In genomic region chr7:19509786-19510185, GRCm38 (mm10) we compare ENCODE assay signal across 10 mouse cellular contexts. TPM values are rescaled to one million over a fixed set of nuclear protein-coding genes. Genes with fewer than 3 reads are reported as not detected.
DNase-seq lines count a peak whose midpoint lies in the region; ATAC-seq and TF ChIP-seq lines count a peak whose summit lies in the region.
"Had no signal": no experiment of that assay in that cellular context is flagged by ENCODE, and none has a peak within 500 bp of the region (broad histone marks: within the 10 kb centered on the region; RNA-seq: fewer than 3 reads in every experiment).

No protein-coding gene starts in this region.

- H3K4me1 ChIP-seq in kidney, embryonic 14.5 days (ENCODE audit: control insufficient read depth, insufficient read depth, low read length): peaks cover 8% of the 10 kb centered on the region; the same call in 1 of the 2 replicates
- peaks cover 3% of the 10 kb centered on the region; the same call in 1 of the 2 replicates for H3K4me1 ChIP-seq in bone marrow macrophage, adult 2 months (ENCODE audit: control insufficient read depth, insufficient read depth, low read length)
- peaks cover 19% of the 10 kb centered on the region; the same call in 1 of the 2 replicates for H3K4me1 ChIP-seq in hindbrain, embryonic 16.5 days (ENCODE audit: control insufficient read depth, insufficient read depth, low read depth, low read length)
- H3K4me1 ChIP-seq in midbrain, embryonic 14.5 days (ENCODE audit: control insufficient read depth, insufficient read depth, low read length): peaks cover 18% of the 10 kb centered on the region

- 95% methylated on average over 7 of the region's 7 CpGs for WGBS in kidney, embryonic 14.5 days
- WGBS in hindbrain, embryonic 16.5 days: 95% methylated on average over 7 of the region's 7 CpGs
- WGBS in midbrain, embryonic 14.5 days: 94% methylated on average over 7 of the region's 7 CpGs

- peak overlapping the region; percentile 88; the same call in 1 of the 2 replicates for H3K4me3 ChIP-seq in kidney, embryonic 14.5 days (ENCODE audit: low read length)
- peak overlapping the region; percentile 75 for H3K4me3 ChIP-seq in bone marrow macrophage, adult 2 months (ENCODE audit: insufficient read depth, low read length)
- H3K4me3 ChIP-seq in hindbrain, embryonic 16.5 days (ENCODE audit: low read length): no peak overlapping the region; the same call in 1 of the 2 replicates
- peak overlapping the region; percentile 77 for H3K4me3 ChIP-seq in midbrain, embryonic 14.5 days (replicated peaks; ENCODE audit: low read depth, low read length)

- H3K36me3 ChIP-seq in kidney, embryonic 14.5 days (ENCODE audit: control insufficient read depth, insufficient read depth, low read length): no peaks in the 10 kb centered on the region
- H3K36me3 ChIP-seq in hindbrain, embryonic 16.5 days (ENCODE audit: control insufficient read depth, insufficient read depth, low read length): no peaks in the 10 kb centered on the region
- H3K36me3 ChIP-seq in midbrain, embryonic 14.5 days (ENCODE audit: control insufficient read depth, insufficient read depth, low read length): no peaks in the 10 kb centered on the region

- DNase-seq in kidney, postnatal 36 days: no peak
- no peak for DNase-seq in midbrain, embryonic 14.5 days
- DNase-seq in right cerebral cortex, postnatal 14 days: no peak
- no peak for DNase-seq in right cerebral cortex, postnatal 10 days (ENCODE audit: low spot score in 2 of 2)
- DNase-seq in embryo, embryonic 9.5 days (ENCODE audit: extremely low spot score): no peak
- DNase-seq: cerebellum, adult 9-10 months; kidney, adult 18-20 months had no signal

- no peak for TF ChIP-seq POLR2A in bone marrow macrophage, adult 2 months (IDR thresholded peaks at IDR 0.05; ENCODE audit: borderline replicate concordance, low read depth, low read length)

- H3K27me3 ChIP-seq in kidney, embryonic 14.5 days (ENCODE audit: control insufficient read depth, insufficient read depth, low read length): no peaks in the 10 kb centered on the region
- no peaks in the 10 kb centered on the region for H3K27me3 ChIP-seq in hindbrain, embryonic 16.5 days (replicated peaks; ENCODE audit: control insufficient read depth, insufficient read depth, low read length)
- H3K27me3 ChIP-seq in midbrain, embryonic 14.5 days (ENCODE audit: control insufficient read depth, insufficient read depth, low read length): no peaks in the 10 kb centered on the region

- peak overlapping the region; percentile 97; the same call in 1 of the 2 replicates for H3K4me2 ChIP-seq in kidney, embryonic 14.5 days (replicated peaks; ENCODE audit: low read depth, low read length)
- H3K4me2 ChIP-seq in hindbrain, embryonic 16.5 days (ENCODE audit: low read length): peak overlapping the region; percentile 82
- H3K4me2 ChIP-seq in midbrain, embryonic 14.5 days (ENCODE audit: low read length): peak overlapping the region; percentile 67

- TF ChIP-seq CTCF in bone marrow macrophage, adult 2 months (IDR thresholded peaks at IDR 0.05; ENCODE audit: low read depth, low read length): no peak

- H3K9me3 ChIP-seq in kidney, embryonic 14.5 days (ENCODE audit: control insufficient read depth, low read length): no peaks in the 10 kb centered on the region
- no peaks in the 10 kb centered on the region for H3K9me3 ChIP-seq in hindbrain, embryonic 16.5 days (ENCODE audit: control insufficient read depth, low read length)
- H3K9me3 ChIP-seq in midbrain, embryonic 14.5 days (ENCODE audit: control insufficient read depth, low read length): no peaks in the 10 kb centered on the region

- ATAC-seq in kidney, embryonic 14.5 days (ENCODE audit: low FRiP score, low TSS enrichment): no peak
- ATAC-seq in hindbrain, embryonic 16.5 days: no peak
- no peak for ATAC-seq in midbrain, embryonic 14.5 days (ENCODE audit: low FRiP score, low TSS enrichment)

- no peak overlapping the region for H3K9ac ChIP-seq in kidney, embryonic 14.5 days (ENCODE audit: low read depth, low read length)
- no peak overlapping the region for H3K9ac ChIP-seq in hindbrain, embryonic 16.5 days (ENCODE audit: low read depth, low read length)
- H3K9ac ChIP-seq in midbrain, embryonic 14.5 days (replicated peaks; ENCODE audit: low read length): no peak overlapping the region

- no peak overlapping the region for H3K27ac ChIP-seq in kidney, embryonic 14.5 days (ENCODE audit: low read depth, low read length)
- H3K27ac ChIP-seq in bone marrow macrophage, adult 2 months (ENCODE audit: insufficient read depth, low read depth, low read length): no peak overlapping the region
- no peak overlapping the region for H3K27ac ChIP-seq in hindbrain, embryonic 16.5 days (ENCODE audit: low read depth, low read length)
- H3K27ac ChIP-seq in midbrain, embryonic 14.5 days (replicated peaks; ENCODE audit: low read depth, low read length): no peak overlapping the region

RNA-seq across cellular contexts. Expression of gene Trappc6a, which starts 1.6 kb away (rescaled TPM):
- 63.7 and 70.2 TPM in 2 replicates for polyA plus RNA-seq in kidney, embryonic 14.5 days (2014; fragmentation: Nextera tagmentation; extraction: Ambion mirVana)
- 51.4 and 57.0 TPM in 2 replicates for polyA plus RNA-seq in bone marrow macrophage, adult 2 months (2012; ENCODE audit: insufficient read depth, insufficient read length, missing spikeins)
- polyA plus RNA-seq in hindbrain, embryonic 16.5 days (2015; fragmentation: Nextera tagmentation; extraction: Ambion mirVana): 36.3 and 37.1 TPM in 2 replicates
- polyA plus RNA-seq in midbrain, embryonic 14.5 days (2014; fragmentation: Nextera tagmentation; extraction: Ambion mirVana): 30.1 and 36.6 TPM in 2 replicates

RNA-seq across cellular contexts. Expression of gene Bloc1s3, which starts 1.6 kb away (rescaled TPM):
- polyA plus RNA-seq in kidney, embryonic 14.5 days (2014; fragmentation: Nextera tagmentation; extraction: Ambion mirVana): 1.4 and 2.4 TPM in 2 replicates
- 9.7 and 11.0 TPM in 2 replicates for polyA plus RNA-seq in bone marrow macrophage, adult 2 months (2012; ENCODE audit: insufficient read depth, insufficient read length, missing spikeins)
- polyA plus RNA-seq in hindbrain, embryonic 16.5 days (2015; fragmentation: Nextera tagmentation; extraction: Ambion mirVana): 3.5 and 4.2 TPM in 2 replicates
- polyA plus RNA-seq in midbrain, embryonic 14.5 days (2014; fragmentation: Nextera tagmentation; extraction: Ambion mirVana): 2.5 and 6.1 TPM in 2 replicates

RNA-seq across cellular contexts. Expression of gene Nkpd1, which starts 7.9 kb away (rescaled TPM):
- 0.13 and 0.27 TPM in 2 replicates for polyA plus RNA-seq in kidney, embryonic 14.5 days (2014; fragmentation: Nextera tagmentation; extraction: Ambion mirVana)
- polyA plus RNA-seq in bone marrow macrophage, adult 2 months (2012; ENCODE audit: insufficient read depth, insufficient read length, missing spikeins): not detected in 2 replicates
- 0.99 and 2.3 TPM in 2 replicates for polyA plus RNA-seq in hindbrain, embryonic 16.5 days (2015; fragmentation: Nextera tagmentation; extraction: Ambion mirVana)
- polyA plus RNA-seq in midbrain, embryonic 14.5 days (2014; fragmentation: Nextera tagmentation; extraction: Ambion mirVana): 0.51 and 0.74 TPM in 2 replicates

RNA-seq across cellular contexts. Expression of gene Exoc3l2, which starts 46.7 kb away (rescaled TPM):
- 3.5 and 3.7 TPM in 2 replicates for polyA plus RNA-seq in kidney, embryonic 14.5 days (2014; fragmentation: Nextera tagmentation; extraction: Ambion mirVana)
- not detected in 2 replicates for polyA plus RNA-seq in bone marrow macrophage, adult 2 months (2012; ENCODE audit: insufficient read depth, insufficient read length, missing spikeins)
- polyA plus RNA-seq in hindbrain, embryonic 16.5 days (2015; fragmentation: Nextera tagmentation; extraction: Ambion mirVana): 0.97 and 1.5 TPM in 2 replicates
- 0.12 and 0.29 TPM in 2 replicates for polyA plus RNA-seq in midbrain, embryonic 14.5 days (2014; fragmentation: Nextera tagmentation; extraction: Ambion mirVana)

RNA-seq across cellular contexts. Expression of gene Mark4, which starts 51.2 kb away (rescaled TPM):
- polyA plus RNA-seq in kidney, embryonic 14.5 days (2014; fragmentation: Nextera tagmentation; extraction: Ambion mirVana): 10.4 and 12.1 TPM in 2 replicates
- 21.3 and 21.4 TPM in 2 replicates for polyA plus RNA-seq in bone marrow macrophage, adult 2 months (2012; ENCODE audit: insufficient read depth, insufficient read length, missing spikeins)
- 13.5 and 15.9 TPM in 2 replicates for polyA plus RNA-seq in hindbrain, embryonic 16.5 days (2015; fragmentation: Nextera tagmentation; extraction: Ambion mirVana)
- 18.8 and 20.3 TPM in 2 replicates for polyA plus RNA-seq in midbrain, embryonic 14.5 days (2014; fragmentation: Nextera tagmentation; extraction: Ambion mirVana)
